Mouse (Mus musculus) mesoderm, embryonic 11.5 days (tissue): ENCODE results near the gene Zbtb41.

ENCODE experiments used
- DNase-seq: peaks from one replicate; pipeline ENCODE4 v3.0.0-alpha.2; 2012; ENCODE audit warnings: low read depth, low spot score

Gene Zbtb41

GRCm38 (mm10) chr1:139465936-139466335 is 43.8 kb downstream of the Zbtb41 start:
- no peak for DNase-seq

GRCm38 (mm10) chr1:139478898-139479297 is 56.8 kb downstream of the Zbtb41 start:
- DNase-seq: no peak

GRCm38 (mm10) chr1:139480246-139480645 is 58.2 kb downstream of the Zbtb41 start:
- no peak for DNase-seq

GRCm38 (mm10) chr1:139481146-139481545 is 59.1 kb downstream of the Zbtb41 start:
- no peak for DNase-seq

GRCm38 (mm10) chr1:139494630-139495029 is 72.5 kb downstream of the Zbtb41 start:
- DNase-seq: no peak

GRCm38 (mm10) chr1:139495408-139495807 is 73.3 kb downstream of the Zbtb41 start:
- DNase-seq: no peak

- no peak for DNase-seq
These were observed 74.1 kb downstream of the Zbtb41 start for GRCm38 (mm10) chr1:139496212-139496611.

GRCm38 (mm10) chr1:139499751-139500150 is 77.7 kb downstream of the Zbtb41 start:
- DNase-seq: no peak

- no peak for DNase-seq
These were observed 79.2 kb downstream of the Zbtb41 start, which contains the start of gene F13b for GRCm38 (mm10) chr1:139501258-139501752. Gene F13b, plus strand, starts transcription at chr1:139501702.
